Mouse (Mus musculus) cortical plate, adult 2 months (tissue): Measurements from ENCODE around the gene Chil3.

Experiments
- CTCF ChIP-seq: fragments of 200-500 bp; IDR thresholded peaks from 2 replicates; pipeline ENCODE4 v1.5.1; 2011; ENCODE audit warnings: mild to moderate bottlenecking, control low read depth, low read length; ENCODE audit not compliant: insufficient read depth; ENCODE audit errors: extremely low read depth
- POLR2A ChIP-seq: fragments of 200-500 bp; IDR thresholded peaks from 2 replicates; pipeline ENCODE4 v1.6.1; 2011; ENCODE audit warnings: mild to moderate bottlenecking, low read length, control low read depth; ENCODE audit not compliant: insufficient read depth; ENCODE audit errors: extremely low read depth

- TF ChIP-seq CTCF (no peak), POLR2A (no peak)
These were observed 20.6 kb upstream of the Chil3 start for GRCm38 (mm10) chr3:106187991-106188390.
